Mouse (Mus musculus): ENCODE measurements around the gene Gm13090. TPM values are rescaled to one million over a fixed set of nuclear protein-coding genes. Genes with fewer than 3 reads are reported as not detected.

Gm13090 gene
- polyA plus RNA-seq, 1 experiment: not detected

GRCm38 (mm10) chr4:151058634-151059033 lies 30.7 kb upstream of the Gm13090 start:
- peak overlapping the region; percentile 52 for H3K4me3 ChIP-seq (ENCODE audit: insufficient read depth, low read length)

GRCm38 (mm10) chr4:151059566-151059965 lies 29.8 kb upstream of the Gm13090 start:
- Histone ChIP-seq H3K27ac (ENCODE audit: insufficient read depth, low read length) (no peak overlapping the region), H3K4me1 (ENCODE audit: control insufficient read depth, insufficient read depth, low read length) (no peaks in the 10 kb centered on the region), H3K4me3 (ENCODE audit: insufficient read depth, low read length) (no peak overlapping the region)
- TF ChIP-seq CTCF (IDR thresholded peaks at IDR 0.05; ENCODE audit: borderline replicate concordance, insufficient read depth, low read length): no peak
- TF ChIP-seq POLR2A (IDR thresholded peaks at IDR 0.05; ENCODE audit: low read depth, low read length): no peak

More at GRCm38 (mm10) chr4:151058634-151059033, 30.7 kb upstream of the Gm13090 start:
- H3K4me1 ChIP-seq (ENCODE audit: control insufficient read depth, insufficient read depth, low read length): no peaks in the 10 kb centered on the region
- TF ChIP-seq POLR2A (IDR thresholded peaks at IDR 0.05; ENCODE audit: low read depth, low read length) (no peak), CTCF (IDR thresholded peaks at IDR 0.05; ENCODE audit: borderline replicate concordance, insufficient read depth, low read length) (no peak)
- H3K27ac ChIP-seq (ENCODE audit: insufficient read depth, low read length): no peak overlapping the region; the same call in 1 of the 2 replicates

- Histone ChIP-seq H3K4me1 (ENCODE audit: control insufficient read depth, insufficient read depth, low read length) (no peaks in the 10 kb centered on the region), H3K27ac (ENCODE audit: insufficient read depth, low read length) (no peak overlapping the region), H3K4me3 (ENCODE audit: insufficient read depth, low read length) (no peak overlapping the region)
- TF ChIP-seq POLR2A (IDR thresholded peaks at IDR 0.05; ENCODE audit: low read depth, low read length): no peak
- TF ChIP-seq CTCF (IDR thresholded peaks at IDR 0.05; ENCODE audit: borderline replicate concordance, insufficient read depth, low read length): no peak
Observed at GRCm38 (mm10) chr4:151068751-151069150, 20.6 kb upstream of the Gm13090 start.

- H3K27ac ChIP-seq (ENCODE audit: insufficient read depth, low read length): no peak overlapping the region
- TF ChIP-seq CTCF (IDR thresholded peaks at IDR 0.05; ENCODE audit: borderline replicate concordance, insufficient read depth, low read length): no peak
- no peak for TF ChIP-seq POLR2A (IDR thresholded peaks at IDR 0.05; ENCODE audit: low read depth, low read length)
- H3K4me3 ChIP-seq (ENCODE audit: insufficient read depth, low read length): no peak overlapping the region
- no peaks in the 10 kb centered on the region for H3K4me1 ChIP-seq (ENCODE audit: control insufficient read depth, insufficient read depth, low read length)
Observed at GRCm38 (mm10) chr4:151070962-151071361, 18.4 kb upstream of the Gm13090 start.

GRCm38 (mm10) chr4:151073108-151073744 lies 16.1 kb upstream of the Gm13090 start:
- Histone ChIP-seq H3K27ac (ENCODE audit: insufficient read depth, low read length) (no peak overlapping the region), H3K4me1 (ENCODE audit: control insufficient read depth, insufficient read depth, low read length) (no peaks in the 10 kb centered on the region), H3K4me3 (ENCODE audit: insufficient read depth, low read length) (no peak overlapping the region)
- TF ChIP-seq CTCF (IDR thresholded peaks at IDR 0.05; ENCODE audit: borderline replicate concordance, insufficient read depth, low read length) (0 out of 2 replicates have a peak, but pooled peaks have one; percentile 1), POLR2A (IDR thresholded peaks at IDR 0.05; ENCODE audit: low read depth, low read length) (no peak)

- TF ChIP-seq POLR2A (IDR thresholded peaks at IDR 0.05; ENCODE audit: low read depth, low read length): no peak
- no peak for TF ChIP-seq CTCF (IDR thresholded peaks at IDR 0.05; ENCODE audit: borderline replicate concordance, insufficient read depth, low read length)
- no peaks in the 10 kb centered on the region for H3K4me1 ChIP-seq (ENCODE audit: control insufficient read depth, insufficient read depth, low read length)
- H3K4me3 ChIP-seq (ENCODE audit: insufficient read depth, low read length): no peak overlapping the region
- H3K27ac ChIP-seq (ENCODE audit: insufficient read depth, low read length): no peak overlapping the region
Observed at GRCm38 (mm10) chr4:151074817-151075216, 14.6 kb upstream of the Gm13090 start.

GRCm38 (mm10) chr4:151081355-151081754 lies 8.0 kb upstream of the Gm13090 start:
- no peak overlapping the region for H3K4me3 ChIP-seq (ENCODE audit: insufficient read depth, low read length)
- TF ChIP-seq CTCF (IDR thresholded peaks at IDR 0.05; ENCODE audit: borderline replicate concordance, insufficient read depth, low read length): no peak
- TF ChIP-seq POLR2A (IDR thresholded peaks at IDR 0.05; ENCODE audit: low read depth, low read length): no peak
- H3K27ac ChIP-seq (ENCODE audit: insufficient read depth, low read length): no peak overlapping the region
- no peaks in the 10 kb centered on the region for H3K4me1 ChIP-seq (ENCODE audit: control insufficient read depth, insufficient read depth, low read length)

- Histone ChIP-seq H3K4me3 (ENCODE audit: insufficient read depth, low read length) (no peak overlapping the region), H3K27ac (ENCODE audit: insufficient read depth, low read length) (no peak overlapping the region), H3K4me1 (ENCODE audit: control insufficient read depth, insufficient read depth, low read length) (no peaks in the 10 kb centered on the region)
- TF ChIP-seq CTCF (IDR thresholded peaks at IDR 0.05; ENCODE audit: borderline replicate concordance, insufficient read depth, low read length) (no peak), POLR2A (IDR thresholded peaks at IDR 0.05; ENCODE audit: low read depth, low read length) (no peak)
Observed at GRCm38 (mm10) chr4:151081977-151082376, 7.4 kb upstream of the Gm13090 start.

GRCm38 (mm10) chr4:151083027-151083426 lies 6.3 kb upstream of the Gm13090 start:
- no peaks in the 10 kb centered on the region for H3K4me1 ChIP-seq (ENCODE audit: control insufficient read depth, insufficient read depth, low read length)
- H3K27ac ChIP-seq (ENCODE audit: insufficient read depth, low read length): no peak overlapping the region
- no peak overlapping the region for H3K4me3 ChIP-seq (ENCODE audit: insufficient read depth, low read length)
- TF ChIP-seq CTCF (IDR thresholded peaks at IDR 0.05; ENCODE audit: borderline replicate concordance, insufficient read depth, low read length) (no peak), POLR2A (IDR thresholded peaks at IDR 0.05; ENCODE audit: low read depth, low read length) (no peak)

GRCm38 (mm10) chr4:151087358-151087757 lies 2.0 kb upstream of the Gm13090 start:
- H3K4me1 ChIP-seq (ENCODE audit: control insufficient read depth, insufficient read depth, low read length): no peaks in the 10 kb centered on the region
- no peak overlapping the region for H3K4me3 ChIP-seq (ENCODE audit: insufficient read depth, low read length)
- TF ChIP-seq CTCF (IDR thresholded peaks at IDR 0.05; ENCODE audit: borderline replicate concordance, insufficient read depth, low read length): no peak
- H3K27ac ChIP-seq (ENCODE audit: insufficient read depth, low read length): no peak overlapping the region

All from embryonic fibroblast, embryonic 13.5 days (primary cell).